Mouse (Mus musculus): ENCODE measurements around the gene Slc22a27.
"Not testable (repeated sequence)": the region's sequence is repeated elsewhere in the genome, so short reads cannot be mapped to it uniquely, and the experiment has no call there.

Slc22a27 gene

DNA sequence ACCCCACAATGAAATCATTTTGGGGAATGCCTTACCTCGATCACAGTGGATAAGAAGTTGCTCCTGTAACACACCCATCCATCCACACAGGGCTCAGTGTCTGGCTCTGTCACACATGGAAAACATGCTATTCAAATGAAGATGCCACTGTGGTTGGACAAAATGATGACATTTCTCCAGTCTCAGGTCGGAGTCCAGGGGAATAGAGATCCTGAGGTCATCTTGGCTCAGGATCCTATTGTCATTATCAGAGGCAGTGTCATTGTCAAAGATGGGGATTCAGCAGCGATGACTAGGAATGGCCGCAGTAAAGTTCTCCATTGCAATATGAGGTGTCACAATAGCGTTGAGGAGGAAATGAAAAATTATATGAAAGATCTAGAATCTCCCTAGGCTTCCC, at the start of gene Slc22a27:
Gene Slc22a27 (minus strand): TSS at position 101 of the 400 bp plus-strand sequence.
- in situ Hi-C loops (cut with MboI; ENCODE audit: low sequenced_read_pairs), result not testable (repeated sequence)

DNA sequence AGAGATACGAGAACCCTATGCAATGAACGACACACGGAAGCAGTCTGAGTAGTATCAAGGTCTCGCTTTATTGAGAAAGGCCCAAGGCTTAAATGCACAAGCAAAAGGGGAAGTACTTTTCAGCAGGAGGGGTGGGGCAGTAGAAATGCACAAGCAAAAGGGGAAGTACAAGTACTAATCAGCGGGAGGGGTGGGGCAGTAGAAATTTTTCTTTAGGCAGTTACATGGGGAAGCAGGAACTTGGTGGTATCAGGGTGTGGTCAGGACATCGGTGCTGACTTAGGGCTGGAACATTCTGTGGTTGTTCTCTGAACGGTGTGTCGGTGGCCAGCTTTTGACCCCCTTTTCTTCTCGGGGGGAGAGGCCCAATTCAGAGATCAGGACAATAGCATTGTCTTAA, 45.8 kb upstream of the Slc22a27 start:
- in situ Hi-C loops (cut with MboI; ENCODE audit: low sequenced_read_pairs), result not testable (repeated sequence)

DNA sequence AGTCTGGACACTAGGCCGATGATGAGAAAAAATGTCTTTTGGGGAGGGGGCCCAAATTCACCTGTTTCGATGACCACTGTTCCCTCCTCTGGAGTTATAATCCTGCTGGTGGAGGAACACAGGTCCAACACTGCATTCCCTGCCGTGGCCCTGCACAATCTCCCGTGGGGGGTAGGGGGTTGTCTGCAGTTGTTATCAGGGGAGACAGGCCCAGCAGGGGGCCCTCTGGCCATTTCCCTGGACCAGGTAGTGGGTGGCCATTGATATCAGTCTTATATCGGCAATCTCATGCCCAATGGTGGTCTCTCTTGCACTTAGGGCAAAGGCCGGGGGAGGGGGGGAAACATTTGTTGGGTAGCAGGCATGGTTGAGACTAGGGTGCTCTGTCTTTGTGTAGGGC, 43.3 kb upstream of the Slc22a27 start:
- in situ Hi-C loops (cut with MboI; ENCODE audit: low sequenced_read_pairs), result not testable (repeated sequence)

GRCm38 (mm10) chr19:7968703-7969102, 2.9 kb upstream of the Slc22a27 start:
- in situ Hi-C loops (cut with MboI; ENCODE audit: low sequenced_read_pairs), result no loop called here

DNA sequence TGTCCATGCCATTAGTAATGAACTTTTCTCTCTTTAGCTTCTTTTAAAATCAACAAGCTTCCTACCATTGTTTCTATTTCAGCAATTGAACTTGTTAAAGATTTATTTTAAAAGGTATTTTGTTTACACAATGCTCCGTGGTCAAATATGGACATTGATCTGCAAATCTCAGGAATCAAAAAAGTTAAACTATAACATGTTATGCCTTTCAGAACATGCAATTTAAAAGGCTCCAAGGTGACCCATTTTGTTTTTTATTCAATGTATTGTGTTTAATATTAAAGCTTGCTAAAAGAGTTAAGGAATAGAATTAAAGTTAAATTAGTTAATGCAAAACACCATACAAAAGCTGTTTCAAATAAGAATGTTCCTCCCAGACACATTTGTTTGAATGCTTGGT, 723 bp upstream of the Slc22a27 start:
- in situ Hi-C loops (cut with MboI; ENCODE audit: low sequenced_read_pairs), result not testable (repeated sequence)

DNA sequence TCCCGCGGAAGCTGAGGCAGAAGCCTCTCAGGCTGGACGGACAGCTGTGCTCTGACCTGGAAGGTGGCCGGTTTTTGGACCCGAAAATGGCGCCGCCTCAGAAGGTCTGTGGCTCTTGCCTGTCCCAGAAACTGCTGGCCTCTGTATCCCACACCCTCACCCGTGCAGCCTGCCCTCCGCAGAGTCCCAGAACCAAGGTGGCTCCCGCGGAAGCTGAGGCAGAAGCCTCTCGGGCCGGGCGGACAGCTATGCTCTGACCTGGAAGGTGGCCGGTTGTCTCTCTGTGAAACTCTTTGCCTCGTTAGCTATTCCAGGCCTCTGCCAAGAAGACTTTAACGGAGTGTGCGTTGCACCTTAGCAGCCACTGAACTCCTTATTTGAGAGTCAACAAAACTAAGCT, 26.4 kb downstream of the Slc22a27 start:
- in situ Hi-C loops (cut with MboI; ENCODE audit: low sequenced_read_pairs), result not testable (repeated sequence)

DNA sequence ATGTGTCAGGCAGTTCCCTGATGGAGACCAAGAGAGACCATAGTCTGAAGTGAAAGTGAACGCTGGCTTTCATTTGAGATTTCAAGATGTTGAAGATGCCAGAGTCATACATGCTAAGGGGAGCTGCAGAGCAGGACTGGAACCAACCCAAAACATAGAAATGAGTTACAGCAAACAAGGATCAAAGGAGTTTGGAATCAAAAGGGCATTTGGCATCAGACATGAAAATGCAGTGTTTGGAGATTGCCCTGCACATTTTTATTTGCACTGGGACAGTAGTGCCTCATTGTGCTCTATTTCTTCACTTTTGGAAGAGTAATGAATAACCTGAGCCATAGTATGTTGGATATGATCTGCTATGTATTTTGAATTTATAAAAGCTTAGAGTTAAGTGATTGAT, 89.2 kb downstream of the Slc22a27 start:
- in situ Hi-C loops (cut with MboI; ENCODE audit: low sequenced_read_pairs), result no loop called here

DNA sequence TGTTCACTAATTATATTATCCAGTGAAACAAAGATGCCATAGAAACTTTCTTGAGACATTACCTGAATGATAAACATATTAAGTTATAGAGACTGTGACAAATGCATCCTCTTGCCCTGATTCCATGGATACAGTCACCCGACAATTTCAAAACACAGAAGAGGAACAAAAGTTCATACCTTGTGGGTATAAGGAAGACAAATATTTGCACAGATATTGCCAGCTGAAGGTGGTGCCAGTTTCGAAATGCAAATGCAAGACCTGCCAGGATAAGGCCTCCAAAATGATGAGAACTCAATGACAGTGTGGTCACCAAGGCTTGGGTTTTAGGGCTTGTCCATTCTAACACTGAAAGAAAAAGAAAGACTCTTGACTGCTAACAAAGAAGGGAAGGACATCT, 136.0 kb downstream of the Slc22a27 start:
- in situ Hi-C loops (cut with MboI; ENCODE audit: low sequenced_read_pairs), result no loop called here
